Mouse (Mus musculus): ENCODE measurements around the gene Rtp3.

DNA sequence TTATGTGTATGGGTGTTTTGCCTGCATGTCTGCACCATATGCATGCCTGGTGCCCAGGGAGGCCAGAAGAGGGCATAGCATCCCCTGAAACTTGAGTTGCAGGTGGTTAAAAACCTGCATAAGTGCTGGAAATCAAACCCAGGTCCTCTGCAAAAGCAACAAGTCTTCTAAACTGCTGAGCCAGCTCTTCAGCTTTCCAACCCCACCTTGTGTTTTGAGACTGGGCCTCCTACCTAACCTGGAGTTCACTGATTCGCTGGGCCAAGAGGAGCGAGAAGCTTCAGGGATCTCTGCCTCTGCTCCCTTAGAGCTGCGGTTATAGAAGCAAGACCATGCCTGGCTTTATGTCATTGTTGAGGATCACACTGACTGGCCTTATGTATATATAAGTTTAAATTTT, 40.3 kb downstream of the Rtp3 start:
- TF ChIP-seq CTCF (IDR thresholded peaks at IDR 0.05), result no peak
- no peak for TF ChIP-seq EP300 (IDR thresholded peaks at IDR 0.05)

All from lung, postnatal 0 days (tissue).